Mouse (Mus musculus): Measurements from ENCODE around the gene Zfp53. TPM values are rescaled to one million over a fixed set of nuclear protein-coding genes. Genes with fewer than 3 reads are reported as not detected.
A peak's percentile ranks its signal among the peaks of the same experiment; 100 is the strongest.

The Zfp53 gene
- polyA plus RNA-seq, 1 experiment from 2014 or later: 3.5 TPM

- peak; percentile 90 for ATAC-seq
- peak; percentile 80 for DNase-seq
- H3K4me1 ChIP-seq (ENCODE audit: insufficient read depth): peaks cover 7% of the 10 kb centered on the region
- no peaks in the 10 kb centered on the region for H3K36me3 ChIP-seq (replicated peaks; ENCODE audit: insufficient read depth, low read length)
- 1% methylated on average over 37 of the region's 37 CpGs for WGBS (ENCODE audit: insufficient replicate concordance)
- no peaks in the 10 kb centered on the region for H3K27me3 ChIP-seq (ENCODE audit: insufficient read depth, low read length)
- peak overlapping the region; percentile 97 for H3K4me2 ChIP-seq (ENCODE audit: low read depth, low read length)
- H3K27ac ChIP-seq (ENCODE audit: low read depth): peak overlapping the region; percentile 89
- H3K4me3 ChIP-seq (ENCODE audit: low read depth, low read length): peak overlapping the region; percentile 70
- peak overlapping the region; percentile 80 for H3K9ac ChIP-seq (replicated peaks)
- TF ChIP-seq CTCF (IDR thresholded peaks at IDR 0.05; ENCODE audit: low read depth) (no peak), EP300 (IDR thresholded peaks at IDR 0.05; ENCODE audit: low read depth) (peak; percentile 26; the same call in 1 of the 2 replicates)
- H3K9me3 ChIP-seq (ENCODE audit: low read length): no peaks in the 10 kb centered on the region
Measured at GRCm38 (mm10) chr17:21516201-21517129, 27.7 kb downstream of the Zfp53 start.

- Histone ChIP-seq H3K27ac (ENCODE audit: low read depth) (peak overlapping the region; percentile 89), H3K36me3 (replicated peaks; ENCODE audit: insufficient read depth, low read length) (no peaks in the 10 kb centered on the region), H3K4me2 (ENCODE audit: low read depth, low read length) (peak overlapping the region; percentile 97), H3K9me3 (ENCODE audit: low read length) (no peaks in the 10 kb centered on the region), H3K27me3 (ENCODE audit: insufficient read depth, low read length) (no peaks in the 10 kb centered on the region), H3K4me3 (ENCODE audit: low read depth, low read length) (peak overlapping the region; percentile 70), H3K4me1 (ENCODE audit: insufficient read depth) (peaks cover 7% of the 10 kb centered on the region), H3K9ac (replicated peaks) (peak overlapping the region; percentile 80)
- ATAC-seq: no peak
- TF ChIP-seq EP300 (IDR thresholded peaks at IDR 0.05; ENCODE audit: low read depth): no peak
- no peak for TF ChIP-seq CTCF (IDR thresholded peaks at IDR 0.05; ENCODE audit: low read depth)
- no peak for DNase-seq
- WGBS (ENCODE audit: insufficient replicate concordance): 21% methylated on average over 4 of the region's 4 CpGs
Measured at GRCm38 (mm10) chr17:21517130-21517671, 28.4 kb downstream of the Zfp53 start.

DNA sequence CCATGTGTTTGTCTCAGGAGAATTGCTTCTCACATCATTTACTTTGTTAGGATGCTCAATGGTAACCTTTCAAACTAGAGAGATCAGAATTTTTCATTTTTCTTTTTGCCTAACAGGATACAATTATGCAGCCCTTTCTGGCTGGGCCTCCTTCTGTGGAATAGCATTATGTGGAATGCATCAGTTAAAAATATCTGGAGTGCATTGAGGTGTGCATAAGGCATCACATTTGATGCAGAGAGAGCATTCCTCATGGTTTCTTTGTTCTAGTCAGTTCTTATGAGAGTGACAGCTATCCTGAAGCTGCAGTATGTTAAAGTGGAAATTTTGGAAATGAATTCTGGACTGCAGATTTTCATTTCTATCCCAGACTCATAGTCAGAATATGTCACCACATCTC lies 37.5 kb downstream of the Zfp53 start:
- H3K4me1 ChIP-seq (ENCODE audit: insufficient read depth): no peaks in the 10 kb centered on the region
- DNase-seq (no peak), ATAC-seq (no peak)
- H3K4me3 ChIP-seq (ENCODE audit: low read depth, low read length): no peak overlapping the region
- no peaks in the 10 kb centered on the region for H3K27me3 ChIP-seq (ENCODE audit: insufficient read depth, low read length)
- H3K9me3 ChIP-seq (ENCODE audit: low read length): no peaks in the 10 kb centered on the region
- no peaks in the 10 kb centered on the region for H3K36me3 ChIP-seq (replicated peaks; ENCODE audit: insufficient read depth, low read length)
- TF ChIP-seq CTCF (IDR thresholded peaks at IDR 0.05; ENCODE audit: low read depth) (no peak), EP300 (IDR thresholded peaks at IDR 0.05; ENCODE audit: low read depth) (no peak)
- H3K9ac ChIP-seq (replicated peaks): no peak overlapping the region
- no peak overlapping the region for H3K27ac ChIP-seq (ENCODE audit: low read depth)
- no peak overlapping the region for H3K4me2 ChIP-seq (ENCODE audit: low read depth, low read length)

DNA sequence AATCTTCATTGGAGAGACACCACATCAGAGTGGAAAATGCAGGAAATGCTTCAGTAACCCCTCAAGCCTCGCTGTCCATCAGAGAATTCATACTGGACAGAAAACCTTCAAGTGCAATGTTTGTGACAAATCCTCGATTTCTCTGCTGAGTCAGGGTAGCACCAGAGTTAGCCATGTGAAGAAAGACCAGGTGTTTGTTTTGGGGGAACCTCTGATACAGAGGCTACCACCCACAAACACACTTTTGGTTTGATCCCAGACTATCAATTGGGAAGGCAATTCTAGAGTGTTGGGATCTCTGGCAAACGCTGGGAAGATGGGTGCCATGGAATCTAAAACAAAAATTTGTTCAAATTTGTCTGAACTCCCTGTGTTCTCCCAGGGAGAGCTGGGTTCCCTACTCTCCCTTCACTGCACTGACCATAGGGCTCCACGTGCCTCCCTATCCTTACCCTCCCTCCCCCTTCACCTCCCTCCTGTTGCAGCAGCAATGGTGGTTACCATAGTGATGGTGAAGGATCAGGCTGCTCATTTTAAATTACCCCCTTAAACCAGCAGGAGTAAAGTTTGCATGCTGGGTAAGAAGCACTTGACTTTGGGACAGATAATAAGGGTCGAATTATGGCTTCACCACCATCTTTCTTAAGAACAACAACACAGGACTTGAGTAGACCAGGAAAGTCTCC lies 42.0 kb downstream of the Zfp53 start:
- ATAC-seq (no peak), DNase-seq (no peak)
- no peak overlapping the region for H3K9ac ChIP-seq (replicated peaks)
- no peaks in the 10 kb centered on the region for H3K9me3 ChIP-seq (ENCODE audit: low read length)
- no peak overlapping the region for H3K4me3 ChIP-seq (ENCODE audit: low read depth, low read length)
- no peak for TF ChIP-seq EP300 (IDR thresholded peaks at IDR 0.05; ENCODE audit: low read depth)
- no peak for TF ChIP-seq CTCF (IDR thresholded peaks at IDR 0.05; ENCODE audit: low read depth)
- no peak overlapping the region for H3K4me2 ChIP-seq (ENCODE audit: low read depth, low read length)
- no peaks in the 10 kb centered on the region for H3K27me3 ChIP-seq (ENCODE audit: insufficient read depth, low read length)
- 73% methylated on average over 5 of the region's 5 CpGs for WGBS (ENCODE audit: insufficient replicate concordance)
- peaks cover 26% of the 10 kb centered on the region for H3K4me1 ChIP-seq (ENCODE audit: insufficient read depth)
- no peak overlapping the region for H3K27ac ChIP-seq (ENCODE audit: low read depth)
- H3K36me3 ChIP-seq (replicated peaks; ENCODE audit: insufficient read depth, low read length): no peaks in the 10 kb centered on the region

GRCm38 (mm10) chr17:21531621-21532020 lies 42.8 kb downstream of the Zfp53 start:
- Histone ChIP-seq H3K36me3 (replicated peaks; ENCODE audit: insufficient read depth, low read length) (no peaks in the 10 kb centered on the region), H3K27me3 (ENCODE audit: insufficient read depth, low read length) (no peaks in the 10 kb centered on the region), H3K27ac (ENCODE audit: low read depth) (peak overlapping the region; percentile 93), H3K4me1 (ENCODE audit: insufficient read depth) (peaks cover 26% of the 10 kb centered on the region), H3K4me3 (ENCODE audit: low read depth, low read length) (peak overlapping the region; percentile 70), H3K4me2 (ENCODE audit: low read depth, low read length) (peak overlapping the region; percentile 77), H3K9ac (replicated peaks) (no peak overlapping the region), H3K9me3 (ENCODE audit: low read length) (no peaks in the 10 kb centered on the region)
- ATAC-seq: no peak; the same call in 1 of the 2 replicates
- TF ChIP-seq CTCF (IDR thresholded peaks at IDR 0.05; ENCODE audit: low read depth) (no peak), EP300 (IDR thresholded peaks at IDR 0.05; ENCODE audit: low read depth) (no peak)
- DNase-seq: no peak
- WGBS (ENCODE audit: insufficient replicate concordance): 72% methylated on average over 5 of the region's 5 CpGs
